Mouse (Mus musculus) limb, embryonic 14.5 days (tissue): ENCODE measurements around the gene Rpap3. TPM values are rescaled to one million over a fixed set of nuclear protein-coding genes. Genes with fewer than 3 reads are reported as not detected.

Experiments
- ATAC-seq: fragments of 200-750 bp; cut with Nextera tagmentation; 2 replicates; pipeline ENCODE4 v1.8.0; 2017; ENCODE audit warnings: low read depth, moderate number of reproducible peaks, moderate TSS enrichment; ENCODE audit not compliant: low FRiP score
- DNase-seq: peaks from one replicate; pipeline ENCODE4 v3.0.0-alpha.2; 2015; ENCODE audit warnings: low spot score
- H3K27ac ChIP-seq: fragments of 300-500 bp; sonication (generic); replicated peaks from 2 replicates; pipeline ENCODE4 v1.5.1; 2014; ENCODE audit warnings: low read depth, mild to moderate bottlenecking, low read length, moderate library complexity, mixed read lengths
- H3K27me3 ChIP-seq: fragments of 300-500 bp; sonication (generic); 2 replicates; pipeline ENCODE4 v1.6.1; 2014; ENCODE audit warnings: low read length, mixed read lengths; ENCODE audit not compliant: control insufficient read depth, insufficient read depth
- H3K36me3 ChIP-seq: fragments of 300-500 bp; sonication (generic); 2 replicates; pipeline ENCODE4 v1.6.1; 2014; ENCODE audit warnings: mild to moderate bottlenecking, low read length, moderate library complexity, mixed read lengths; ENCODE audit not compliant: control insufficient read depth, insufficient read depth
- H3K4me1 ChIP-seq: fragments of 300-500 bp; sonication (generic); 2 replicates; pipeline ENCODE4 v1.6.1; 2014; ENCODE audit warnings: antibody characterized with exemption, low read length, mixed read lengths; ENCODE audit not compliant: control insufficient read depth, insufficient read depth
- H3K4me2 ChIP-seq: fragments of 300-500 bp; sonication (generic); replicated peaks from 2 replicates; pipeline ENCODE4 v1.6.1; 2014; ENCODE audit warnings: low read depth, mild to moderate bottlenecking, low read length, moderate library complexity; ENCODE audit not compliant: severe bottlenecking
- H3K4me3 ChIP-seq: fragments of 300-500 bp; sonication (generic); replicated peaks from 2 replicates; pipeline ENCODE4 v1.5.1; 2014; ENCODE audit warnings: low read length
- H3K9ac ChIP-seq: fragments of 300-500 bp; sonication (generic); 2 replicates; pipeline ENCODE4 v1.6.1; 2014; ENCODE audit warnings: mild to moderate bottlenecking, low read depth, low read length, moderate library complexity; ENCODE audit not compliant: severe bottlenecking
- H3K9me3 ChIP-seq: fragments of 300-500 bp; sonication (generic); 2 replicates; pipeline ENCODE4 v1.6.1; 2016; ENCODE audit warnings: low read length; ENCODE audit not compliant: control insufficient read depth
- POLR2A ChIP-seq: fragments of 200-500 bp; IDR thresholded peaks from 2 replicates; pipeline ENCODE4 v1.8.0; 2012; ENCODE audit warnings: inconsistent platforms, mild to moderate bottlenecking, moderate library complexity, borderline replicate concordance; ENCODE audit not compliant: insufficient read depth, insufficient read length; ENCODE audit errors: extremely low read depth
- WGBS: fragments of 180-500 bp; shearing (Covaris S2); extraction: QIAGEN DNeasy Blood & Tissue Kit; methylation state at CpG from one replicate; pipeline ENCODE4 v1.1.7; 2014; 5-methylcytosine and 5-hydroxymethylcytosine counted together
- polyA plus RNA-seq, 2 experiments: library from polyadenylated mRNA; depleted of rRNA in 1 of 2; stranded (reverse) in 1 of 2; unstranded in 1 of 2; fragments of >200 nt; fragmentation: Nextera tagmentation in 1 of 2; extraction: Ambion mirVana in 1 of 2; gene quantifications; 2 replicates each; pipeline versions ENCODE4 v1.2.1 to v1.2.3; 2012 to 2014

The Rpap3 gene
- polyA plus RNA-seq, 2 experiments: 22.7 to 31.1 TPM

GRCm38 (mm10) chr15:97679991-97680681 lies 25.5 kb downstream of the Rpap3 start:
- Histone ChIP-seq H3K27ac (no peak overlapping the region), H3K4me2 (no peak overlapping the region), H3K4me1 (no peaks in the 10 kb centered on the region), H3K4me3 (no peak overlapping the region), H3K9me3 (no peaks in the 10 kb centered on the region), H3K36me3 (peaks cover 89% of the 10 kb centered on the region), H3K27me3 (no peaks in the 10 kb centered on the region), H3K9ac (no peak overlapping the region)
- 81% methylated on average over 18 of the region's 18 CpGs for WGBS
- DNase-seq: no peak
- no peak for TF ChIP-seq POLR2A
- ATAC-seq: no peak

- Histone ChIP-seq H3K27ac (no peak overlapping the region), H3K9me3 (no peaks in the 10 kb centered on the region), H3K4me2 (no peak overlapping the region), H3K27me3 (no peaks in the 10 kb centered on the region), H3K36me3 (peaks cover 80% of the 10 kb centered on the region), H3K4me1 (no peaks in the 10 kb centered on the region), H3K9ac (no peak overlapping the region), H3K4me3 (no peak overlapping the region)
- WGBS: 85% methylated on average over 3 of the region's 3 CpGs
- TF ChIP-seq POLR2A: no peak
- no peak for ATAC-seq
- DNase-seq: no peak
Observed at GRCm38 (mm10) chr15:97677341-97677740, 28.3 kb downstream of the Rpap3 start.

GRCm38 (mm10) chr15:97675927-97676326 lies 29.7 kb downstream of the Rpap3 start:
- H3K36me3 ChIP-seq: peaks cover 68% of the 10 kb centered on the region

GRCm38 (mm10) chr15:97674423-97674822 lies 31.2 kb downstream of the Rpap3 start:
- no peak overlapping the region for H3K4me3 ChIP-seq
- H3K36me3 ChIP-seq: peaks cover 56% of the 10 kb centered on the region
- TF ChIP-seq POLR2A: no peak
- no peak for DNase-seq
- ATAC-seq: no peak
- H3K4me2 ChIP-seq: no peak overlapping the region
- H3K27ac ChIP-seq: no peak overlapping the region
- no peak overlapping the region for H3K9ac ChIP-seq
- H3K4me1 ChIP-seq: no peaks in the 10 kb centered on the region
- H3K27me3 ChIP-seq: no peaks in the 10 kb centered on the region
- 90% methylated on average over 4 of the region's 4 CpGs for WGBS
- no peaks in the 10 kb centered on the region for H3K9me3 ChIP-seq

More at GRCm38 (mm10) chr15:97675927-97676326, 29.7 kb downstream of the Rpap3 start:
- Histone ChIP-seq H3K9ac (no peak overlapping the region), H3K27ac (no peak overlapping the region), H3K4me1 (no peaks in the 10 kb centered on the region), H3K4me3 (no peak overlapping the region), H3K4me2 (no peak overlapping the region), H3K27me3 (no peaks in the 10 kb centered on the region), H3K9me3 (no peaks in the 10 kb centered on the region)
- DNase-seq: no peak
- 92% methylated on average over 13 of the region's 13 CpGs for WGBS
- no peak for ATAC-seq
- no peak for TF ChIP-seq POLR2A

GRCm38 (mm10) chr15:97673256-97674000 lies 32.2 kb downstream of the Rpap3 start:
- Histone ChIP-seq H3K9ac (no peak overlapping the region), H3K4me1 (no peaks in the 10 kb centered on the region), H3K27me3 (no peaks in the 10 kb centered on the region), H3K27ac (no peak overlapping the region), H3K4me3 (no peak overlapping the region), H3K9me3 (no peaks in the 10 kb centered on the region), H3K36me3 (peaks cover 50% of the 10 kb centered on the region), H3K4me2 (no peak overlapping the region)
- no peak for TF ChIP-seq POLR2A
- no peak for DNase-seq
- 90% methylated on average over 7 of the region's 7 CpGs for WGBS
- ATAC-seq: no peak
